Mouse (Mus musculus) myocyte (in vitro differentiated cells): ENCODE measurements at regions not wholly inside any gene's neighbourhood (a gene's known extent, or its start where the extent isn't known, plus 50 kb on each side); places are given as distances from the start of the nearest gene placed in this dataset.

Experiments
- H3K27me3 ChIP-seq: one replicate; pipeline ENCODE4 v1.6.1; 2011; ENCODE audit not compliant: control insufficient read depth, insufficient read depth, insufficient read length
- H3K36me3 ChIP-seq: one replicate; pipeline ENCODE4 v1.6.1; 2011; ENCODE audit not compliant: control insufficient read depth, insufficient read depth
- H3K4me2 ChIP-seq: one replicate; pipeline ENCODE4 v1.6.1; 2011; ENCODE audit warnings: low read depth, control low read depth
- H3K4me3 ChIP-seq: one replicate; pipeline ENCODE4 v1.5.1; 2011; ENCODE audit warnings: mild to moderate bottlenecking, control low read depth, moderate library complexity
- H3K79me2 ChIP-seq: one replicate; pipeline ENCODE4 v1.6.1; 2011; ENCODE audit not compliant: control insufficient read depth, insufficient read depth
- H3ac ChIP-seq: one replicate; pipeline ENCODE4 v1.6.1; 2011; ENCODE audit not compliant: control insufficient read depth, insufficient read length
- CEBPB ChIP-seq: IDR thresholded peaks from 2 replicates; pipeline ENCODE4 v1.6.1; 2011; ENCODE audit warnings: mild to moderate bottlenecking, moderate library complexity; ENCODE audit not compliant: poor library complexity, insufficient read depth, severe bottlenecking
- E2F4 ChIP-seq: IDR thresholded peaks from one replicate; pipeline ENCODE4 v1.6.1; 2011; ENCODE audit warnings: mild to moderate bottlenecking, control low read depth, moderate library complexity; ENCODE audit not compliant: insufficient read depth
- MAX ChIP-seq: IDR thresholded peaks from one replicate; pipeline ENCODE4 v1.6.1; 2011; ENCODE audit warnings: low read depth, mild to moderate bottlenecking, control low read depth
- MYOD1 ChIP-seq, 3 experiments: IDR thresholded peaks; one replicate each; pipeline ENCODE4 v1.6.1; 2011; ENCODE audit warnings: control low read depth in 2 of 3, low read depth in 2 of 3, mild to moderate bottlenecking in 2 of 3, moderate library complexity in 1 of 3; ENCODE audit not compliant: insufficient read length in 2 of 3, control insufficient read depth in 1 of 3
- MYOG ChIP-seq, 3 experiments: IDR thresholded peaks; one replicate each; pipeline ENCODE4 v1.6.1; 2011; ENCODE audit warnings: control low read depth in 2 of 3, low read depth in 2 of 3, mild to moderate bottlenecking in 2 of 3; ENCODE audit not compliant: insufficient read length in 2 of 3, control insufficient read depth in 1 of 3, insufficient read depth in 1 of 3
- POLR2A ChIP-seq: IDR thresholded peaks from one replicate; pipeline ENCODE4 v1.6.1; 2011; ENCODE audit warnings: low read depth, mild to moderate bottlenecking, control low read depth, moderate library complexity; ENCODE audit not compliant: insufficient read length
- POLR2AphosphoS2 ChIP-seq: IDR thresholded peaks from one replicate; pipeline ENCODE4 v1.6.1; 2011; ENCODE audit warnings: low read depth, control low read depth; ENCODE audit not compliant: insufficient read length
- REST ChIP-seq: IDR thresholded peaks from one replicate; pipeline ENCODE4 v1.6.1; 2011; ENCODE audit warnings: mild to moderate bottlenecking, control low read depth, moderate library complexity; ENCODE audit not compliant: insufficient read depth, insufficient read length
- SRF ChIP-seq: IDR thresholded peaks from one replicate; pipeline ENCODE4 v1.6.1; 2011; ENCODE audit warnings: low read depth; ENCODE audit not compliant: control insufficient read depth, insufficient read length
- TCF12 ChIP-seq: IDR thresholded peaks from one replicate; pipeline ENCODE4 v1.6.1; 2011; ENCODE audit warnings: mild to moderate bottlenecking, control low read depth; ENCODE audit not compliant: poor library complexity, insufficient read depth, severe bottlenecking
- TCF3 ChIP-seq: IDR thresholded peaks from one replicate; pipeline ENCODE4 v1.6.1; 2011; ENCODE audit warnings: low read depth, control low read depth; ENCODE audit not compliant: insufficient read length
- USF1 ChIP-seq: IDR thresholded peaks from one replicate; pipeline ENCODE4 v1.6.1; 2011; ENCODE audit warnings: low read depth, mild to moderate bottlenecking, control low read depth, moderate library complexity

GRCm38 (mm10) chr4:125300503-125301457 is 173.1 kb upstream of the Zc3h12a start:
- H3ac ChIP-seq = no peak overlapping the region
- H3K27me3 ChIP-seq = no peaks in the 10 kb centered on the region
- no peaks in the 10 kb centered on the region for H3K36me3 ChIP-seq
- H3K4me3 ChIP-seq = no peak overlapping the region
- TF ChIP-seq USF1 (no peak), SRF (no peak), REST (peak; percentile 95)
- H3K79me2 ChIP-seq = no peaks in the 10 kb centered on the region
- no peak overlapping the region for H3K4me2 ChIP-seq

GRCm38 (mm10) chr4:125290761-125291160 is 163.1 kb upstream of the Zc3h12a start:
- H3K36me3 ChIP-seq = no peaks in the 10 kb centered on the region
- TF ChIP-seq USF1 = no peak
- TF ChIP-seq SRF = no peak
- TF ChIP-seq MAX = no peak
- no peak for TF ChIP-seq POLR2A
- TF ChIP-seq POLR2AphosphoS2 = no peak
- no peak for TF ChIP-seq MYOD1 (IDR thresholded peaks at IDR 0.05; ENCODE audit: control insufficient read depth in 1 of 3, insufficient read length in 2 of 3, low read depth in 2 of 3)
- no peak for TF ChIP-seq E2F4
- no peak for TF ChIP-seq TCF3
- TF ChIP-seq CEBPB = no peak
- TF ChIP-seq MYOG (IDR thresholded peaks at IDR 0.05; ENCODE audit: control insufficient read depth in 1 of 3, insufficient read depth in 1 of 3, insufficient read length in 2 of 3, low read depth in 2 of 3) = no peak
- TF ChIP-seq REST = no peak
- TF ChIP-seq TCF12 = no peak
- no peak overlapping the region for H3K4me3 ChIP-seq
- H3K27me3 ChIP-seq = no peaks in the 10 kb centered on the region
- no peak overlapping the region for H3K4me2 ChIP-seq
- H3K79me2 ChIP-seq = no peaks in the 10 kb centered on the region
- H3ac ChIP-seq = no peak overlapping the region

GRCm38 (mm10) chr4:125289709-125290108 is 162.1 kb upstream of the Zc3h12a start:
- H3K4me2 ChIP-seq = no peak overlapping the region

GRCm38 (mm10) chr4:125289031-125289449 is 161.4 kb upstream of the Zc3h12a start:
- Histone ChIP-seq H3K27me3 (peaks cover 7% of the 10 kb centered on the region), H3K79me2 (no peaks in the 10 kb centered on the region), H3ac (no peak overlapping the region), H3K4me3 (no peak overlapping the region), H3K4me2 (no peak overlapping the region), H3K36me3 (no peaks in the 10 kb centered on the region)
- TF ChIP-seq REST = no peak
- no peak for TF ChIP-seq MYOG (IDR thresholded peaks at IDR 0.05; ENCODE audit: control insufficient read depth in 1 of 3, insufficient read depth in 1 of 3, insufficient read length in 2 of 3, low read depth in 2 of 3)
- TF ChIP-seq POLR2A = no peak

More at GRCm38 (mm10) chr4:125289709-125290108, 162.1 kb upstream of the Zc3h12a start:
- Histone ChIP-seq H3K27me3 (peaks cover under 1% of the 10 kb centered on the region), H3K36me3 (no peaks in the 10 kb centered on the region), H3ac (no peak overlapping the region), H3K4me3 (no peak overlapping the region), H3K79me2 (no peaks in the 10 kb centered on the region)
- TF ChIP-seq SRF (no peak), POLR2A (no peak), TCF3 (no peak), E2F4 (no peak), MYOD1 (IDR thresholded peaks at IDR 0.05; ENCODE audit: control insufficient read depth in 1 of 3, insufficient read length in 2 of 3, low read depth in 2 of 3) (no peak), MYOG (IDR thresholded peaks at IDR 0.05; ENCODE audit: control insufficient read depth in 1 of 3, insufficient read depth in 1 of 3, insufficient read length in 2 of 3, low read depth in 2 of 3) (no peak), REST (no peak)

- Histone ChIP-seq H3K79me2 (no peaks in the 10 kb centered on the region), H3ac (no peak overlapping the region), H3K27me3 (peaks cover 32% of the 10 kb centered on the region), H3K4me3 (no peak overlapping the region), H3K36me3 (no peaks in the 10 kb centered on the region), H3K4me2 (no peak overlapping the region)
- TF ChIP-seq REST = no peak
These were observed 155.3 kb upstream of the Zc3h12a start for GRCm38 (mm10) chr4:125282974-125283319.
